Mouse (Mus musculus) C2C12 (cell line): ENCODE results near the gene Maneal.

Source experiments
- CTCF ChIP-seq: IDR thresholded peaks from one replicate; pipeline ENCODE4 v1.5.1; 2011; ENCODE audit not compliant: control insufficient read depth, insufficient read depth, insufficient read length
- USF1 ChIP-seq: IDR thresholded peaks from one replicate; pipeline ENCODE4 v1.6.1; 2011; ENCODE audit warnings: low read depth, mild to moderate bottlenecking, control low read depth, moderate library complexity

- TF ChIP-seq USF1 (no peak), CTCF (no peak)
These were observed 37.0 kb downstream of the Maneal start for GRCm38 (mm10) chr4:124824967-124825366.
